Comparison of ENCODE assay signal across 19 mouse cellular contexts in genomic region chr3:108193686-108194085, GRCm38 (mm10). TPM values are rescaled to one million over a fixed set of nuclear protein-coding genes. Genes with fewer than 3 reads are reported as not detected.
"Had no signal": no experiment of that assay in that cellular context is flagged by ENCODE, and none has a peak within 500 bp of the region (broad histone marks: within the 10 kb centered on the region; RNA-seq: fewer than 3 reads in every experiment).

No protein-coding gene starts in this region.

- H3K9ac ChIP-seq: limb, embryonic 13.5 days; liver, embryonic 14.5 days; liver, postnatal 0 days; lung, embryonic 14.5 days; midbrain, embryonic 12.5 days; midbrain, embryonic 15.5 days; neural tube, embryonic 12.5 days; neural tube, embryonic 15.5 days had no signal

- H3K4me3 ChIP-seq: limb, embryonic 13.5 days; midbrain, embryonic 12.5 days; midbrain, embryonic 15.5 days; neural tube, embryonic 12.5 days; neural tube, embryonic 15.5 days had no signal

- H3K27me3 ChIP-seq: limb, embryonic 13.5 days; midbrain, embryonic 12.5 days; midbrain, embryonic 15.5 days; neural tube, embryonic 12.5 days; neural tube, embryonic 15.5 days had no signal

- H3K27ac ChIP-seq: kidney, postnatal 0 days; limb, embryonic 13.5 days; liver, embryonic 14.5 days; macrophage; midbrain, embryonic 12.5 days; midbrain, embryonic 15.5 days; neural tube, embryonic 12.5 days; neural tube, embryonic 15.5 days had no signal

- H3K4me2 ChIP-seq: limb, embryonic 13.5 days; lung, embryonic 14.5 days; midbrain, embryonic 12.5 days; midbrain, embryonic 15.5 days; neural tube, embryonic 12.5 days; neural tube, embryonic 15.5 days had no signal

- H3K9me3 ChIP-seq: limb, embryonic 13.5 days; midbrain, embryonic 12.5 days; midbrain, embryonic 15.5 days; neural tube, embryonic 12.5 days; neural tube, embryonic 15.5 days had no signal

- H3K36me3 ChIP-seq: limb, embryonic 13.5 days had no signal

- ATAC-seq: liver, postnatal 0 days; lung, postnatal 0 days; midbrain, embryonic 15.5 days had no signal

- DNase-seq: kidney, adult 2 months; kidney, postnatal 25 days; liver, postnatal 0 days; lung, embryonic 14.5 days; retina, postnatal 1 day; thymus, adult 18-20 months; thymus, postnatal 36 days had no signal

RNA-seq across cellular contexts. Expression of gene Sypl2, which starts 32.8 kb away (rescaled TPM):
- total RNA-seq: megakaryocyte, adult 5-6 weeks had no signal
- polyA plus RNA-seq: lung, postnatal 0 days had no signal

RNA-seq across cellular contexts. Expression of gene Gpr61, which starts 39.0 kb away (rescaled TPM):
- total RNA-seq: liver, adult 2 months; megakaryocyte, adult 5-6 weeks had no signal
- polyA plus RNA-seq: kidney, adult 2 months; kidney, postnatal 0 days; liver, adult 2 months; liver, postnatal 0 days; lung, postnatal 0 days; macrophage; spleen, adult 2 months had no signal
